Mouse (Mus musculus): ENCODE measurements around the gene Dbr1. TPM values are rescaled to one million over a fixed set of nuclear protein-coding genes. Genes with fewer than 3 reads are reported as not detected.

Dbr1 gene
- 6.5 and 6.7 TPM in 2 replicates for polyA plus RNA-seq (2012; rRNA removed)

DNA sequence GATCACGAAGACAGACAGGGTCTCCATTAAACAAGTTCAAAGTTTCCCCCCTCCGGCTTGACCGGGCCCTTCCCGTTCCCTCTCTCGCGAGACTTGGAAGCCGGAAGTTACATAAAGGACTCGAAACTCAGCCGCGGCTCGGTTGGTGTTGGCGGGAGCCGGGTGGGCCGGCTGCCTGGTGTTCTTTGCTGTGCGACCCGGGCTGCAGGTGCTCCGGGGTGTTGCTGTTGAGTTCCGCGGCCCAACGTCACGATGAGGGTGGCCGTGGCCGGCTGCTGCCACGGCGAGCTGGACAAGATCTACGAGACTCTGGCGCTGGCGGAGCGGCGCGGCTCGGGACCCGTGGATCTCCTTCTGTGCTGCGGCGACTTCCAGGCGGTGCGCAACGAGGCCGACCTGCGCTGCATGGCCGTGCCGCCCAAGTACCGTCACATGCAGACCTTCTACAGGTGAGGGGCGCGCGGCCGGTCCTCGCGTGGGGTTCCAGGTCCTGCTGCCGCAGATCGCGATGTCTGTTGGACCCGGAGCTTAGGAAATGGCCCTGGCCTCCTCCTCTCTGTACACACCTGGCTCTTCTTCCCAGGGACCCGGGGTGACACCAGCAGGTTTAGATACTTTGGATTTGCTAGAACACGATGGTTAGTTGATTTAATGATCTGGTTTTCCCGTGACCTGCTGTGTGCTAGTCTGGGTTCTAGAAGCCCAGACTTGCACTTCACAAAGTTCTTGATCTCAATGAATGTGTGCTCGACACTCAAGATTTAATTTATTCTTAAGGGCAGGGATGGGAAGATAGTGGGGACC is at the start of gene Dbr1:
Gene Dbr1 (plus strand): TSS at position 123 of the 804 bp plus-strand sequence.
- peak; percentile 96 for DNase-seq
- TF ChIP-seq POLR2A (IDR thresholded peaks at IDR 0.05; ENCODE audit: low read depth, low read length): peak; percentile 67
- no peak for TF ChIP-seq CTCF (conservative IDR thresholded peaks at IDR 0.05; ENCODE audit: insufficient read depth, insufficient read length, low read depth, low read length)
- peaks cover 3% of the 10 kb centered on the region; the same call in 1 of the 2 replicates for H3K4me1 ChIP-seq (ENCODE audit: control insufficient read depth, insufficient read depth, low read length)
- peak within 1 kb of the TSS; percentile 94 for H3K4me3 ChIP-seq (ENCODE audit: insufficient read depth, low read depth, low read length)
- H3K36me3 ChIP-seq (ENCODE audit: control insufficient read depth, insufficient read depth, low read length): no peaks in the 10 kb centered on the region; the same call in 1 of the 2 replicates
- no peaks in the 10 kb centered on the region for H3K27me3 ChIP-seq (replicated peaks; ENCODE audit: control insufficient read depth, insufficient read depth, low read length)
- H3K27ac ChIP-seq (ENCODE audit: insufficient read depth, low read depth, low read length): peak within 1 kb of the TSS; percentile 53; the same call in 1 of the 2 replicates
- WGBS: under 1% methylated on average over 57 of the region's 57 CpGs

DNA sequence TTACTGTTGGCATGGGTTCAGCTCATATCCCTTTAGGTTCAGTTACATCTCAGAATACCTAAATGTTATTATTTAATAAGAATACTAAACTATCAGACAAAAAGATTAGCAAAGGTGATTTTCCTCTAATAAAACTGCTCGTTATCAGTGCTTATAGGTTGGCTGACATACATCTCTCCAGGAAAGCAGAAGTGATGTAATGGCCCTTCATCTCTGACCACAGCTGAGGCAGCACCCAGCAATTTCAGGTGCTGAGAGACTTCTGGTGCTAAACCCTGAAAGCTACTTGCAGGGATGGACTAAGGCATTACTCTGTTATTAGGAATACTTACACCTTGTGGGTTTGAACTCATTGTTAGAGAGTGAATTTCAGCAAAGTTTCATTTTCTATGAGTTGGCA is 43.7 kb upstream of the Dbr1 start:
- no peak for DNase-seq
- Histone ChIP-seq H3K4me1 (ENCODE audit: control insufficient read depth, insufficient read depth, low read length) (no peaks in the 10 kb centered on the region), H3K36me3 (ENCODE audit: control insufficient read depth, insufficient read depth, low read length) (peaks cover 1% of the 10 kb centered on the region), H3K27me3 (replicated peaks; ENCODE audit: control insufficient read depth, insufficient read depth, low read length) (no peaks in the 10 kb centered on the region), H3K4me3 (ENCODE audit: insufficient read depth, low read depth, low read length) (no peak overlapping the region), H3K27ac (ENCODE audit: insufficient read depth, low read depth, low read length) (no peak overlapping the region)
- no peak for TF ChIP-seq CTCF (conservative IDR thresholded peaks at IDR 0.05; ENCODE audit: insufficient read depth, insufficient read length, low read depth, low read length)
- TF ChIP-seq POLR2A (IDR thresholded peaks at IDR 0.05; ENCODE audit: low read depth, low read length): no peak
- 96% methylated on average over 1 of the region's 1 CpGs for WGBS

DNA sequence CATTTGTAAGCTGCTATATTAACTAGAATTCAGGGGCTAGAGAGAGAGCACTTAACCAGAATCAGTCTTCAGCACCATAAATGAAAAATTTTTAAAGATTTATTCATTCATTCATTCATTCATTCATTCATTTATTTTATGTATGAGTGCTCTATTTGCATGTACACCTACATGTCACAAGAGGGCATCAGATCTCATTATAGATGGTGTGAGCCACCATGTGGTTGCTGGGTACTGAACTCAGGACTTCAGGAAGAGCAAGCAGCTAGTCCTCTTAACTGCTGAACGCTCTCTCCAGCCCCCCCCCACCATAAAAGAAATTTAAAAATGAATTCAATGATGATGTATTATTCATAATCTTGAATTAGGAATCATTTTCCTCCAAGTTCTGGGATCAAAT is 29.3 kb upstream of the Dbr1 start:
- H3K27me3 ChIP-seq (replicated peaks; ENCODE audit: control insufficient read depth, insufficient read depth, low read length): no peaks in the 10 kb centered on the region
- DNase-seq: no peak
- no peak overlapping the region for H3K27ac ChIP-seq (ENCODE audit: insufficient read depth, low read depth, low read length)
- H3K4me1 ChIP-seq (ENCODE audit: control insufficient read depth, insufficient read depth, low read length): no peaks in the 10 kb centered on the region
- 89% methylated on average over 1 of the region's 1 CpGs for WGBS
- no peaks in the 10 kb centered on the region for H3K36me3 ChIP-seq (ENCODE audit: control insufficient read depth, insufficient read depth, low read length)
- no peak for TF ChIP-seq CTCF (conservative IDR thresholded peaks at IDR 0.05; ENCODE audit: insufficient read depth, insufficient read length, low read depth, low read length)
- no peak overlapping the region for H3K4me3 ChIP-seq (ENCODE audit: insufficient read depth, low read depth, low read length)

- Histone ChIP-seq H3K27me3 (replicated peaks; ENCODE audit: control insufficient read depth, insufficient read depth, low read length) (no peaks in the 10 kb centered on the region), H3K36me3 (ENCODE audit: control insufficient read depth, insufficient read depth, low read length) (no peaks in the 10 kb centered on the region), H3K4me3 (ENCODE audit: insufficient read depth, low read depth, low read length) (no peak overlapping the region), H3K27ac (ENCODE audit: insufficient read depth, low read depth, low read length) (no peak overlapping the region), H3K4me1 (ENCODE audit: control insufficient read depth, insufficient read depth, low read length) (no peaks in the 10 kb centered on the region)
- TF ChIP-seq POLR2A (IDR thresholded peaks at IDR 0.05; ENCODE audit: low read depth, low read length) (no peak), CTCF (conservative IDR thresholded peaks at IDR 0.05; ENCODE audit: insufficient read depth, insufficient read length, low read depth, low read length) (no peak)
- 73% methylated on average over 2 of the region's 2 CpGs for WGBS
- no peak for DNase-seq
Observed at GRCm38 (mm10) chr9:99552068-99552467, 23.5 kb upstream of the Dbr1 start.

- Histone ChIP-seq H3K27ac (ENCODE audit: insufficient read depth, low read depth, low read length) (no peak overlapping the region), H3K4me3 (ENCODE audit: insufficient read depth, low read depth, low read length) (no peak overlapping the region), H3K36me3 (ENCODE audit: control insufficient read depth, insufficient read depth, low read length) (no peaks in the 10 kb centered on the region), H3K4me1 (ENCODE audit: control insufficient read depth, insufficient read depth, low read length) (no peaks in the 10 kb centered on the region; the same call in 1 of the 2 replicates), H3K27me3 (replicated peaks; ENCODE audit: control insufficient read depth, insufficient read depth, low read length) (no peaks in the 10 kb centered on the region)
- DNase-seq: no peak
- WGBS: 63% methylated on average over 2 of the region's 2 CpGs
- TF ChIP-seq CTCF (conservative IDR thresholded peaks at IDR 0.05; ENCODE audit: insufficient read depth, insufficient read length, low read depth, low read length) (no peak), POLR2A (IDR thresholded peaks at IDR 0.05; ENCODE audit: low read depth, low read length) (no peak)
Observed at GRCm38 (mm10) chr9:99553049-99553448, 22.6 kb upstream of the Dbr1 start.

- Histone ChIP-seq H3K36me3 (ENCODE audit: control insufficient read depth, insufficient read depth, low read length) (no peaks in the 10 kb centered on the region), H3K4me3 (ENCODE audit: insufficient read depth, low read depth, low read length) (no peak overlapping the region)
Observed at GRCm38 (mm10) chr9:99554052-99554451, 21.5 kb upstream of the Dbr1 start.

GRCm38 (mm10) chr9:99555253-99555652 is 20.3 kb upstream of the Dbr1 start:
- H3K4me1 ChIP-seq (ENCODE audit: control insufficient read depth, insufficient read depth, low read length): no peaks in the 10 kb centered on the region; the same call in 1 of the 2 replicates
- H3K27ac ChIP-seq (ENCODE audit: insufficient read depth, low read depth, low read length): no peak overlapping the region
- H3K36me3 ChIP-seq (ENCODE audit: control insufficient read depth, insufficient read depth, low read length): no peaks in the 10 kb centered on the region
- TF ChIP-seq POLR2A (IDR thresholded peaks at IDR 0.05; ENCODE audit: low read depth, low read length): no peak
- H3K4me3 ChIP-seq (ENCODE audit: insufficient read depth, low read depth, low read length): no peak overlapping the region
- WGBS: 89% methylated on average over 3 of the region's 3 CpGs
- DNase-seq: no peak
- H3K27me3 ChIP-seq (replicated peaks; ENCODE audit: control insufficient read depth, insufficient read depth, low read length): no peaks in the 10 kb centered on the region

More at GRCm38 (mm10) chr9:99554052-99554451, 21.5 kb upstream of the Dbr1 start:
- H3K4me1 ChIP-seq (ENCODE audit: control insufficient read depth, insufficient read depth, low read length): no peaks in the 10 kb centered on the region; the same call in 1 of the 2 replicates
- no peaks in the 10 kb centered on the region for H3K27me3 ChIP-seq (replicated peaks; ENCODE audit: control insufficient read depth, insufficient read depth, low read length)
- DNase-seq: no peak
- H3K27ac ChIP-seq (ENCODE audit: insufficient read depth, low read depth, low read length): no peak overlapping the region
- TF ChIP-seq CTCF (conservative IDR thresholded peaks at IDR 0.05; ENCODE audit: insufficient read depth, insufficient read length, low read depth, low read length): no peak
- no peak for TF ChIP-seq POLR2A (IDR thresholded peaks at IDR 0.05; ENCODE audit: low read depth, low read length)
